Mouse (Mus musculus): ENCODE data around the gene March10. TPM values are rescaled to one million over a fixed set of nuclear protein-coding genes. Genes with fewer than 3 reads are reported as not detected.

Gene March10
- total and polyA plus RNA-seq, 2 experiments, result not detected

DNA sequence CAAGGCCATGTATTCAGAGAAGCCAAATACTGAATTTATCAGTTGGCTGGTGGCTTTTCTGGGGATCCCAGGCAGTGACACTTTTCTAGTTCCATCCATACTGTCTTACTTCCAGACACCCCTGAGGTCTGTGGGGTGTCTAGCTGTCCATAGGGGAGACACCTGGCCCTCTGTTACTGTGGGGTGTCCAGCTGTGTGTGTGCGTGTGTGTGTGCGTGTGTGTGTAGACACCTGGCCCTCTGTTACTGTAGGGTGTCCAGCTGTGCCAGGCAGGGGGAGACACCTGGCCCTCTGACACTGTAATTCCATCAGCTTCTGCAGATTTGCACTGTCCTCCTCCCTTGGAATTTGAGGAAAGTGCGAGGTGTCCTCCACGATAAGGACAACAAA, 102.6 kb downstream of the March10 start:
- Histone ChIP-seq H3K4me1 (ENCODE audit: control insufficient read depth, insufficient read depth, low read length) (no peaks in the 10 kb centered on the region), H3K79me2 (ENCODE audit: control insufficient read depth, insufficient read depth, low read length) (no peaks in the 10 kb centered on the region), H3K4me3 (ENCODE audit: insufficient read depth, low read depth, low read length) (no peak overlapping the region), H3K27me3 (ENCODE audit: control insufficient read depth, insufficient read depth, low read length) (no peaks in the 10 kb centered on the region), H3K36me3 (ENCODE audit: control insufficient read depth, insufficient read depth, low read length) (no peaks in the 10 kb centered on the region), H3K9ac (ENCODE audit: low read depth, low read length) (no peak overlapping the region), H3K27ac (replicated peaks; ENCODE audit: insufficient read depth, low read depth, low read length) (no peak overlapping the region)
- no peak for DNase-seq (ENCODE audit: extremely low read depth, low read depth, low spot score)
- WGBS, result 98% methylated on average over 4 of the region's 4 CpGs
- TF ChIP-seq CTCF (IDR thresholded peaks at IDR 0.05; ENCODE audit: low read depth, low read length) (no peak), POLR2A (IDR thresholded peaks at IDR 0.05; ENCODE audit: extremely low read depth, insufficient read depth, low read length) (no peak)

GRCm38 (mm10) chr11:105352954-105353890, 103.3 kb downstream of the March10 start:
- 13% methylated on average over 9 of the region's 9 CpGs for WGBS
- TF ChIP-seq CTCF (IDR thresholded peaks at IDR 0.05; ENCODE audit: low read depth, low read length) (no peak), POLR2A (IDR thresholded peaks at IDR 0.05; ENCODE audit: extremely low read depth, insufficient read depth, low read length) (no peak)
- H3K4me3 ChIP-seq (ENCODE audit: insufficient read depth, low read depth, low read length), result no peak overlapping the region
- H3K27me3 ChIP-seq (ENCODE audit: control insufficient read depth, insufficient read depth, low read length), result no peaks in the 10 kb centered on the region
- DNase-seq (ENCODE audit: extremely low read depth, low read depth, low spot score), result peak; percentile 80
- H3K27ac ChIP-seq (replicated peaks; ENCODE audit: insufficient read depth, low read depth, low read length), result no peak overlapping the region
- H3K36me3 ChIP-seq (ENCODE audit: control insufficient read depth, insufficient read depth, low read length), result no peaks in the 10 kb centered on the region
- H3K79me2 ChIP-seq (ENCODE audit: control insufficient read depth, insufficient read depth, low read length), result no peaks in the 10 kb centered on the region
- no peak overlapping the region for H3K9ac ChIP-seq (ENCODE audit: low read depth, low read length)
- H3K4me1 ChIP-seq (ENCODE audit: control insufficient read depth, insufficient read depth, low read length), result no peaks in the 10 kb centered on the region

GRCm38 (mm10) chr11:105352152-105352551, 104.4 kb downstream of the March10 start:
- DNase-seq (ENCODE audit: extremely low read depth, low read depth, low spot score), result no peak
- Histone ChIP-seq H3K27me3 (ENCODE audit: control insufficient read depth, insufficient read depth, low read length) (no peaks in the 10 kb centered on the region), H3K79me2 (ENCODE audit: control insufficient read depth, insufficient read depth, low read length) (no peaks in the 10 kb centered on the region), H3K4me3 (ENCODE audit: insufficient read depth, low read depth, low read length) (no peak overlapping the region), H3K9ac (ENCODE audit: low read depth, low read length) (no peak overlapping the region), H3K4me1 (ENCODE audit: control insufficient read depth, insufficient read depth, low read length) (no peaks in the 10 kb centered on the region), H3K36me3 (ENCODE audit: control insufficient read depth, insufficient read depth, low read length) (no peaks in the 10 kb centered on the region), H3K27ac (replicated peaks; ENCODE audit: insufficient read depth, low read depth, low read length) (no peak overlapping the region)
- no peak for TF ChIP-seq POLR2A (IDR thresholded peaks at IDR 0.05; ENCODE audit: extremely low read depth, insufficient read depth, low read length)
- no peak for TF ChIP-seq CTCF (IDR thresholded peaks at IDR 0.05; ENCODE audit: low read depth, low read length)
- 77% methylated on average over 8 of the region's 8 CpGs for WGBS

GRCm38 (mm10) chr11:105350643-105351042, 105.9 kb downstream of the March10 start:
- H3K27ac ChIP-seq (replicated peaks; ENCODE audit: insufficient read depth, low read depth, low read length), result no peak overlapping the region
- H3K36me3 ChIP-seq (ENCODE audit: control insufficient read depth, insufficient read depth, low read length), result no peaks in the 10 kb centered on the region
- H3K27me3 ChIP-seq (ENCODE audit: control insufficient read depth, insufficient read depth, low read length), result no peaks in the 10 kb centered on the region
- H3K4me1 ChIP-seq (ENCODE audit: control insufficient read depth, insufficient read depth, low read length), result no peaks in the 10 kb centered on the region
- H3K4me3 ChIP-seq (ENCODE audit: insufficient read depth, low read depth, low read length), result no peak overlapping the region
- no peak for TF ChIP-seq CTCF (IDR thresholded peaks at IDR 0.05; ENCODE audit: low read depth, low read length)
- no peak for TF ChIP-seq POLR2A (IDR thresholded peaks at IDR 0.05; ENCODE audit: extremely low read depth, insufficient read depth, low read length)
- H3K9ac ChIP-seq (ENCODE audit: low read depth, low read length), result no peak overlapping the region
- no peak for DNase-seq (ENCODE audit: extremely low read depth, low read depth, low spot score)
- H3K79me2 ChIP-seq (ENCODE audit: control insufficient read depth, insufficient read depth, low read length), result no peaks in the 10 kb centered on the region
- 89% methylated on average over 7 of the region's 7 CpGs for WGBS

DNA sequence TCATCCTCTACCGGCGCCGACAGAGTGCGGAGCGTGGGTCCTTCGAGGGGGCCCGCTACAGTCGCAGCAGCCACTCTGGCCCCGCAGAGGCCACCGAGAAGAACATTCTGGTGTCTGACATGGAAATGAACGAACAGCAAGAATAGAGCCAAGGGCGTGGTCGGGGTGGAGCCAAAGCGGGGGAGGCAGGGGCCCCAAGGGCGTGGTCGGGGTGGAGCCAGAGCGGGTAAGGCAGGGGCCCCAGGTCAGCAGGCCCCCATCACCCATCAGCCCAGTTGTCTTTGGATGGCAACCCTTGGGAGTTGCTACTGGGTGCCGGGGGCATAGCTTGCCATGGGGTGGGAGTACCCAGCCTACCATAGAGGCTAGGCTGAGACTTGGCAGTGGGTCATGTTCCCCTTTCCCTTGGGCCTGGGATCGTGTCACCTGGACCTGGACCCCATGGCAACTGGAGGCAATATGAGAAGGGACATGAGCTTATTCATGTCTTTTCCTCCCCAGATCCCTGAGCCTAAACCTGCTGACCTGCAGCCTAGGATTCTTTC, 106.7 kb downstream of the March10 start:
- Histone ChIP-seq H3K27me3 (ENCODE audit: control insufficient read depth, insufficient read depth, low read length) (no peaks in the 10 kb centered on the region), H3K4me1 (ENCODE audit: control insufficient read depth, insufficient read depth, low read length) (no peaks in the 10 kb centered on the region), H3K4me3 (ENCODE audit: insufficient read depth, low read depth, low read length) (no peak overlapping the region), H3K36me3 (ENCODE audit: control insufficient read depth, insufficient read depth, low read length) (no peaks in the 10 kb centered on the region), H3K79me2 (ENCODE audit: control insufficient read depth, insufficient read depth, low read length) (no peaks in the 10 kb centered on the region), H3K27ac (replicated peaks; ENCODE audit: insufficient read depth, low read depth, low read length) (no peak overlapping the region), H3K9ac (ENCODE audit: low read depth, low read length) (no peak overlapping the region)
- 94% methylated on average over 19 of the region's 19 CpGs for WGBS
- TF ChIP-seq POLR2A (IDR thresholded peaks at IDR 0.05; ENCODE audit: extremely low read depth, insufficient read depth, low read length) (no peak), CTCF (IDR thresholded peaks at IDR 0.05; ENCODE audit: low read depth, low read length) (no peak)
- no peak for DNase-seq (ENCODE audit: extremely low read depth, low read depth, low spot score)

Measured in liver, adult 2 months (tissue).